Mouse (Mus musculus) hindbrain, embryonic 15.5 days (tissue): ENCODE results near the gene Tnfsf8. TPM values are rescaled to one million over a fixed set of nuclear protein-coding genes. Genes with fewer than 3 reads are reported as not detected.

Experiments used
- ATAC-seq: fragments of 200-750 bp; cut with Nextera tagmentation; 2 replicates; pipeline ENCODE4 v1.8.0; 2017; ENCODE audit warnings: low read depth, moderate number of reproducible peaks, moderate TSS enrichment; ENCODE audit not compliant: low FRiP score
- H3K27ac ChIP-seq: fragments of 300-500 bp; sonication (generic); replicated peaks from 2 replicates; pipeline ENCODE4 v1.5.1; 2015; ENCODE audit warnings: mild to moderate bottlenecking, inconsistent platforms
- H3K27me3 ChIP-seq: fragments of 300-500 bp; sonication (generic); 2 replicates; pipeline ENCODE4 v1.6.1; 2015; ENCODE audit warnings: control low read depth, inconsistent platforms
- H3K36me3 ChIP-seq: fragments of 300-500 bp; sonication (generic); 2 replicates; pipeline ENCODE4 v1.6.1; 2015; ENCODE audit warnings: control low read depth, inconsistent platforms
- H3K4me1 ChIP-seq: fragments of 300-500 bp; sonication (generic); replicated peaks from 2 replicates; pipeline ENCODE4 v1.6.1; 2015; ENCODE audit warnings: control low read depth, inconsistent platforms
- H3K4me2 ChIP-seq: fragments of 300-500 bp; sonication (generic); 2 replicates; pipeline ENCODE4 v1.6.1; 2015; ENCODE audit warnings: moderate library complexity, mild to moderate bottlenecking, inconsistent platforms
- H3K4me3 ChIP-seq: fragments of 300-500 bp; sonication (generic); 2 replicates; pipeline ENCODE4 v1.5.1; 2015; ENCODE audit warnings: mild to moderate bottlenecking, inconsistent platforms
- H3K9ac ChIP-seq: fragments of 300-500 bp; sonication (generic); 2 replicates; pipeline ENCODE4 v1.6.1; 2015; ENCODE audit warnings: inconsistent platforms
- H3K9me3 ChIP-seq: fragments of 300-500 bp; sonication (generic); 2 replicates; pipeline ENCODE4 v1.6.1; 2016; ENCODE audit warnings: control low read depth, inconsistent platforms
- WGBS: fragments of 180-500 bp; shearing (Covaris S2); methylation state at CpG from one replicate; pipeline ENCODE4 v1.1.7; 2015; 5-methylcytosine and 5-hydroxymethylcytosine counted together
- polyA plus RNA-seq: library from polyadenylated mRNA; unstranded; fragments of >200 nt; fragmentation: Nextera tagmentation; extraction: Ambion mirVana; gene quantifications from 2 replicates; pipeline ENCODE4 v1.2.1, GENCODE M21; 2015

The Tnfsf8 gene
- polyA plus RNA-seq, 1 experiment from 2014 or later: not detected

DNA sequence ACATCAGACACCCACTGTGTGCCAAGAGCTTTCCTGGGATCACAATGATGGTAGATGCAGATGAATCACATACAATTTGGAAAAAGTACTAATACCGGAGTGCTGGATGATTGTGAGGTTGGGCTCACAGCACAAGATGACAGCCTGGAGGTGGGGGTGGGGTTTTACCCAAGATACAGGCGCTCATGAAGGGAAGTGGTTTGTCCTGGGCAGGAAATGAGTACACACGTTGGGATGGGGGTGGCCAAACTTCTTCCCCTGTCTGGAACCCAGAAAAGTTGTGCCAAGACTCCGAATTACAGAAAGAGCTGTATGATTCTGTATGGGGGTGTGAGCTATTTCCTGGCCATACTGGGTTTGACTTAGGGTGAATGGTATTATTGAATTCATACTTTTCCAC, 38.0 kb downstream of the Tnfsf8 start:
- Histone ChIP-seq H3K9me3 (no peaks in the 10 kb centered on the region), H3K27ac (no peak overlapping the region), H3K4me1 (no peaks in the 10 kb centered on the region), H3K9ac (no peak overlapping the region), H3K4me3 (no peak overlapping the region), H3K4me2 (no peak overlapping the region), H3K36me3 (no peaks in the 10 kb centered on the region), H3K27me3 (no peaks in the 10 kb centered on the region)
- 83% methylated on average over 4 of the region's 4 CpGs for whole genome bisulfite sequencing
- no peak for ATAC-seq

DNA sequence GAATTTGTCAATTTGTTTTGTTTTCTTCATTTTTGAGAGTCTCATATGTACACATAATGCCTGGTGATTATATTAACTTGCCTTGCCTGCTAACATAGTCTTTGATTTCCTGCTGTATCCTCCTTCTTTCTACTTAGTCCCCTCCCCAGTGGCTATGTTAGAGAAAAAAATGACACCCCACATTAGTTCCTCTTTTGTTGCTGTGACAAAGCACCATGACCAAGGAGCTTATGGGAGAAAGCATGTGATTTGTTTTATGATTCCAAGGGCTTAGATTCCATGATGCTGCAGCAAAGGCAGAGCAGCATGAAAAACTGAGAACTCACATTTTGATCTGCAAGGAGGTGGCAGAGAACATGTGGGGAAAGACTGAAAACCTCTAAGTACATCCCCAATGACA, 43.6 kb downstream of the Tnfsf8 start:
- H3K4me2 ChIP-seq: no peak overlapping the region
- ATAC-seq: no peak

DNA sequence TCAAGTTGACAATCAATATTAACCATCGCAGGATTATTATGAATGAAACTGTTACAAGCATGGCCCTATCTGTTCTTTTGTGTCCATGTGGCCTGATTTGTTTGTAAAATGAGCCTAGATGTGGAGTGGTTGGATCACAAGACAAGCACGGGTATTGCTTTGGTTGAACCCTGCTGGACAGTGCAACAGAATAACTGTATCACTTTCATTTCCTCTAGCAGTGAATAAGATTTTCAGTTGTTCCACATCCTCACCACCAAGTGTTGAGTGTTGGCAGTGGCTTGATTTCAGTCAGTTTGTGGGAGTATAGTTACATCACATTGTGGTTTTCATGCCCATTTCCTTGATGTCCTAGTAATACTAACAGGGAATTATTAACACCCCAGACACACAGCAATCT, 45.5 kb downstream of the Tnfsf8 start:
- Histone ChIP-seq H3K4me1 (no peaks in the 10 kb centered on the region), H3K4me2 (no peak overlapping the region), H3K27me3 (no peaks in the 10 kb centered on the region), H3K9ac (no peak overlapping the region), H3K36me3 (no peaks in the 10 kb centered on the region), H3K9me3 (no peaks in the 10 kb centered on the region), H3K27ac (no peak overlapping the region), H3K4me3 (no peak overlapping the region)
- ATAC-seq: no peak
- 91% methylated on average over 2 of the region's 2 CpGs for WGBS

More for the DNA sequence above, 43.6 kb downstream of the Tnfsf8 start:
- Histone ChIP-seq H3K36me3 (no peaks in the 10 kb centered on the region), H3K4me3 (no peak overlapping the region), H3K9ac (no peak overlapping the region), H3K27ac (no peak overlapping the region), H3K4me1 (no peaks in the 10 kb centered on the region), H3K9me3 (no peaks in the 10 kb centered on the region), H3K27me3 (no peaks in the 10 kb centered on the region)

DNA sequence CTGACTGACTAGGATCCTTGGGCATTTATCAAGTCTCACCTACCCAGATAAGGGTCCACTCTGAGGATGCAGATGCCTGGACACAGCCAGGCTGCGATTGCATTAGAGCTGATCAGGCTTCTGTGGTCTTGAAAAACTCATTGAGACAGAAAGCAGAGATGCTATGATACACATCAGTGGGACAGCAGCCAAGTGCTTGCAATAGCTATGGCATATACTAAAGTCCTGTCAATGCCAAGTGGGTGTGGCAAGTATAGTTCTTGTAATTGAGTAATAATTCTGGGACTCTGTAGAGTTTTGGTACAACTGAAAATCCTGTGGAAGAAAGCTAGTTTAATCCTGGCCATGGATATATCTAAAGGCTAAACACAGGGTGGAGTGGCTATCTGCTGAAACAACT, 63.1 kb downstream of the Tnfsf8 start:
- Histone ChIP-seq H3K4me2 (no peak overlapping the region), H3K27ac (no peak overlapping the region), H3K4me1 (no peaks in the 10 kb centered on the region), H3K9ac (no peak overlapping the region), H3K9me3 (no peaks in the 10 kb centered on the region), H3K4me3 (no peak overlapping the region), H3K27me3 (no peaks in the 10 kb centered on the region), H3K36me3 (no peaks in the 10 kb centered on the region)
- WGBS: 89% methylated on average over 1 of the region's 1 CpGs
- no peak for ATAC-seq

DNA sequence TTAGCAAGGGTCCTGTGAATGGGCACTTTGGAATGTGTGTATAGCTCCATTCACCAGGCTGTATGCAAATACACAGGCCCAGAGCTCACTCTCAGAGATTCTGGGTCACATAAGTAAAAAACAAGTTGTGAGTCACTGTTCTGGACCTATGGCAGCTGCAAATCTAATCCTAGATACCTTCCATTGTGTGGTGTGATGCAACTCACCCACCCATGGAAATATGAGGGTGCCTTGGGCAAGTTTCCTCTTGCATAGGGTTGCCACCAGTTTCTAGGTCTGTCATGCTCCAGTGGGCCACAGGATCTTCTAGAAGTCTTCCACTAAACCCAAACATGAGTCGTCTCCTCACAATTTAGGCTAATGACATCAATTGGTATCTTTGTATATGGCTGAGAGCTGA, 64.6 kb downstream of the Tnfsf8 start:
- Histone ChIP-seq H3K27ac (no peak overlapping the region), H3K36me3 (no peaks in the 10 kb centered on the region), H3K27me3 (no peaks in the 10 kb centered on the region), H3K4me1 (no peaks in the 10 kb centered on the region), H3K9ac (no peak overlapping the region), H3K4me3 (no peak overlapping the region), H3K9me3 (no peaks in the 10 kb centered on the region), H3K4me2 (no peak overlapping the region)
- WGBS: 94% methylated on average over 1 of the region's 1 CpGs
- ATAC-seq: no peak

DNA sequence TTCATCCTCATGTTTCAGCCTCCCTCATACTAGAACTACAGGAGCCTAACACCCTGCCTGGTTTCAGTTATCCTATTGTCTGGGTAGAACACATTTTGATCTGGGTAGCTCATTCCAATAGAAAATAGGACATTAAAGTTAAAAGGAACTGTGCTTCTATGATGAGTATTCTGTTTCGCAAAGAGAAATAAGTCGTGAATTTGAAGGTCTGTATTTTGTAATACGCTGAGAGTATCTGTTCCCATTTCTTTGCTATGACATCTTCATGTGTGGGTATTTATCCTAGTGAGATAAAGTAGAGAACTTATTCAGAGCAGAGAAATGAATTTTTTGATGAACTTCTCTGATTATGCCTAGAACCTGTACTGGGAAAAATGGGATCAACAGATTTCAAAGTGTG, 68.8 kb downstream of the Tnfsf8 start:
- H3K4me2 ChIP-seq: no peak overlapping the region
- ATAC-seq: no peak
- no peaks in the 10 kb centered on the region for H3K27me3 ChIP-seq
- no peak overlapping the region for H3K9ac ChIP-seq
- no peak overlapping the region for H3K4me3 ChIP-seq
- H3K4me1 ChIP-seq: no peaks in the 10 kb centered on the region
- H3K27ac ChIP-seq: no peak overlapping the region
- 97% methylated on average over 3 of the region's 3 CpGs for WGBS
- H3K9me3 ChIP-seq: no peaks in the 10 kb centered on the region
- H3K36me3 ChIP-seq: no peaks in the 10 kb centered on the region

DNA sequence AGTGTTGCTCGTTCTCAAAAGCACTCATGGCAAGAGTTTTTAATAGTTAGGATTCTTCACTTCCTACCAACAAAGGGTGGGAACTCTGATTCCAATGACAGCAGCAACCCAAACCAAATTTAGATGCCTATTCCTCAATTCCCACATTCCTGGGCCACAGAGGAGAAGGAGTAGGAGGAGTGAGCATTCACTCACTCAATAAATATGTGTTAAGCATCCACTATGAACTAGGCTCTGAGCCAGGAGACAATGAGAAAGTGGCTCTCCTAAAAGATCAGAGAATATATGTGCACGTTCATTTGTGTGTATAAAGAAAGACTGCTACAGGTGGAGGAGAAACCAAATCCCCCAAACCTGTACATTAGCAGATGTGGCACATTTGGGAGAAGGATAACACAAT, 75.7 kb downstream of the Tnfsf8 start:
- 76% methylated on average over 2 of the region's 2 CpGs for WGBS
- Histone ChIP-seq H3K27me3 (no peaks in the 10 kb centered on the region), H3K9me3 (no peaks in the 10 kb centered on the region), H3K9ac (no peak overlapping the region), H3K4me1 (no peaks in the 10 kb centered on the region), H3K4me2 (no peak overlapping the region), H3K27ac (no peak overlapping the region), H3K4me3 (no peak overlapping the region), H3K36me3 (no peaks in the 10 kb centered on the region)
- no peak for ATAC-seq

DNA sequence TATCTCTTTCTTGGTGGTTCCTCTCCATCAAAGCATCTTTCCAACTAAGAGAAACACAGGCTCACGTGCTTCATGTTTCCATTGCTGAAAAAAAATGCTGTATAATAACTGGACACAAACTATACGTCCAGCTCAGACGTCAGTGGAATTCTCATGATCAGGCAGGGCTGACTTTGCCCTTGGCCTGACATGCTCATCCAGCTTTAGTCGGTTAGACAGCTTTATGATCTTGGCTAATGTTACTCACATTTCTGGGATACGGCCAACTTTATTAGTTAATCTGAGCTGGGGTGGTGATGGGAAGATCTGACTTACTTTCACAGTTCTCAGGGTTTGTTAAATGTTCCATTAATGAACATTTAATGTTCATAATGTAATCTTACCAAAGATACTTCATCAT, 77.3 kb downstream of the Tnfsf8 start:
- no peak for ATAC-seq
- Histone ChIP-seq H3K9me3 (no peaks in the 10 kb centered on the region), H3K27me3 (no peaks in the 10 kb centered on the region), H3K4me2 (no peak overlapping the region), H3K27ac (no peak overlapping the region), H3K4me3 (no peak overlapping the region), H3K9ac (no peak overlapping the region), H3K36me3 (no peaks in the 10 kb centered on the region), H3K4me1 (no peaks in the 10 kb centered on the region)
- WGBS: 84% methylated on average over 5 of the region's 5 CpGs

DNA sequence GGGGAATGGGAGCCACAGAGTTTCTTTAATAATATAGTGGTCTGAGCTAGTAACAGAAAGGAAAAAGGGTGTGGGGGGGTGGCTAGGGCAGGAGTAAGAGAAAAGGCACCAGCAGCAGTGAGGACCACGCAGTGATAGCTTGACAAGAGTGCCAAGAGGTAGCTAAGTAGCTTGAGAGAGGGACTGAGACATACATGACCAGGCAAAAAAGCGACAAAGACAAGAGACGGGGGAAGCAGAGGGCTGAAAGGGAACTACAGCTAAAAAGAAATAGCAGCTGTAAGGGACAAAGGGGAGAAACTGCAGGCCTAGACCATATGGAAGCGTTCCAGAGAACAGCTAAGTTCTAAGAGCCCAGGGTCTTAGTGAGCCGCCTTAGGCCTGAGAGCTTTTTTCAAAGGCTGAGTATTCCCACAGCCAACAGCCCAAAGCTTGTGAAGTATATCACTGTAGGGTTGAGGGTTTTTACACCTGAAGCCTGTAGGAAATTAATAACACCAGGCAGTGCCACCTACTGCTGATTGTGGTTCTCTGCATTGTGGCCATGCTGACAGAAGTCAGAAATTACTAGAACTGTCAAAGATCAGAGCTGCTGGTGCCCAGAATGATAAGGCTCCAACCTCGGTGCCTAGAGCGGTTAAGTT, 78.1 kb downstream of the Tnfsf8 start:
- 77% methylated on average over 7 of the region's 7 CpGs for WGBS
- ATAC-seq: no peak

More for the DNA sequence above, 78.1 kb downstream of the Tnfsf8 start:
- Histone ChIP-seq H3K4me2 (no peak overlapping the region), H3K9me3 (no peaks in the 10 kb centered on the region), H3K27me3 (no peaks in the 10 kb centered on the region), H3K36me3 (no peaks in the 10 kb centered on the region), H3K9ac (no peak overlapping the region), H3K4me1 (no peaks in the 10 kb centered on the region), H3K27ac (no peak overlapping the region), H3K4me3 (no peak overlapping the region)

Other genes starting within 250 kb of the Tnfsf8 start
- gene Tex48, start 238.9 kb downstream of the Tnfsf8 start, polyA plus RNA-seq: not detected in 2 replicates
- gene Gm11214, start 198.0 kb downstream of the Tnfsf8 start, polyA plus RNA-seq: not detected in 2 replicates
- 0.05 TPM in 1 of 2 replicates, not detected in the other for gene Tnfsf15, start 116.2 kb downstream of the Tnfsf8 start, polyA plus RNA-seq
- 63.3 and 69.6 TPM in 2 replicates for gene Tnc, start 185.7 kb upstream of the Tnfsf8 start, polyA plus RNA-seq